Comparison of ENCODE assay signal across 30 mouse cellular contexts in genomic region chr2:80054042-80054441, GRCm38 (mm10).
A peak's percentile ranks its signal among the peaks of the same experiment; 100 is the strongest.
DNase-seq lines count a peak whose midpoint lies in the region; ATAC-seq and TF ChIP-seq lines count a peak whose summit lies in the region.
"Had no signal": no experiment of that assay in that cellular context is flagged by ENCODE, and none has a peak within 500 bp of the region (broad histone marks: within the 10 kb centered on the region; RNA-seq: fewer than 3 reads in every experiment).

No protein-coding gene starts in this region.

- H3K4me2 ChIP-seq in forebrain, postnatal 0 days (ENCODE audit: low read depth): no peak overlapping the region
- H3K4me2 ChIP-seq in kidney, embryonic 16.5 days (replicated peaks; ENCODE audit: low read depth, low read length): no peak overlapping the region
- H3K4me2 ChIP-seq in lung, postnatal 0 days (replicated peaks; ENCODE audit: low read depth, low read length): no peak overlapping the region
- no peak overlapping the region for H3K4me2 ChIP-seq in stomach, postnatal 0 days (replicated peaks; ENCODE audit: low read depth)
- H3K4me2 ChIP-seq: hindbrain, embryonic 12.5 days; liver, embryonic 12.5 days; neural tube, embryonic 13.5 days had no signal

- WGBS in forebrain, postnatal 0 days: 72% methylated on average over 3 of the region's 3 CpGs
- 92% methylated on average over 3 of the region's 3 CpGs for WGBS in forebrain, embryonic 10.5 days
- 51% methylated on average over 3 of the region's 3 CpGs for WGBS in kidney, embryonic 16.5 days
- 37% methylated on average over 3 of the region's 3 CpGs for WGBS in lung, postnatal 0 days
- 29% methylated on average over 3 of the region's 3 CpGs for WGBS in stomach, postnatal 0 days

- no peak overlapping the region for H3K27ac ChIP-seq in forebrain, postnatal 0 days (ENCODE audit: low read depth, low read length)
- no peak overlapping the region for H3K27ac ChIP-seq in forebrain, embryonic 10.5 days
- H3K27ac ChIP-seq in kidney, embryonic 16.5 days (ENCODE audit: low read length): no peak overlapping the region
- H3K27ac ChIP-seq in lung, postnatal 0 days (ENCODE audit: low read length): no peak overlapping the region
- no peak overlapping the region for H3K27ac ChIP-seq in stomach, postnatal 0 days (replicated peaks)
- H3K27ac ChIP-seq: heart, adult 2 months; hindbrain, embryonic 12.5 days; liver, embryonic 12.5 days; midbrain, embryonic 10.5 days; neural tube, embryonic 13.5 days had no signal

- TF ChIP-seq EP300 in lung, postnatal 0 days (IDR thresholded peaks at IDR 0.05): no peak
- peak; percentile 65 for TF ChIP-seq EP300 in stomach, postnatal 0 days (optimal IDR thresholded peaks at IDR 0.05)

- ATAC-seq in forebrain, postnatal 0 days: peak; percentile 25; the same call in 1 of the 2 replicates
- 0 out of 2 replicates have a peak, but pooled peaks have one; percentile 51 for ATAC-seq in kidney, embryonic 16.5 days (ENCODE audit: low FRiP score, low TSS enrichment)
- no peak for ATAC-seq in lung, postnatal 0 days
- no peak for ATAC-seq in stomach, postnatal 0 days (ENCODE audit: low FRiP score, low TSS enrichment)
- ATAC-seq: forebrain, embryonic 16.5 days; inflammation-experienced regulatory T-cells, adult 6 months; liver, embryonic 12.5 days; midbrain, embryonic 16.5 days had no signal

- no peaks in the 10 kb centered on the region for H3K9me3 ChIP-seq in forebrain, postnatal 0 days (ENCODE audit: low read length)
- H3K9me3 ChIP-seq in forebrain, embryonic 10.5 days: no peaks in the 10 kb centered on the region
- H3K9me3 ChIP-seq in kidney, embryonic 16.5 days (ENCODE audit: low read length): no peaks in the 10 kb centered on the region
- H3K9me3 ChIP-seq in lung, postnatal 0 days (ENCODE audit: low read length): no peaks in the 10 kb centered on the region
- no peaks in the 10 kb centered on the region for H3K9me3 ChIP-seq in stomach, postnatal 0 days (ENCODE audit: control insufficient read depth, low read length)
- H3K9me3 ChIP-seq: hindbrain, embryonic 12.5 days; liver, embryonic 12.5 days; midbrain, embryonic 10.5 days; neural tube, embryonic 13.5 days had no signal

- TF ChIP-seq CTCF in forebrain, postnatal 0 days (IDR thresholded peaks at IDR 0.05; ENCODE audit: low read depth): no peak
- TF ChIP-seq CTCF in lung, postnatal 0 days (IDR thresholded peaks at IDR 0.05): no peak
- TF ChIP-seq CTCF in stomach, postnatal 0 days (IDR thresholded peaks at IDR 0.05; ENCODE audit: low read depth): no peak

- H3K36me3 ChIP-seq in forebrain, postnatal 0 days (ENCODE audit: insufficient read depth): no peaks in the 10 kb centered on the region
- H3K36me3 ChIP-seq in forebrain, embryonic 10.5 days (replicated peaks): no peaks in the 10 kb centered on the region
- H3K36me3 ChIP-seq in kidney, embryonic 16.5 days (ENCODE audit: insufficient read depth, low read length): no peaks in the 10 kb centered on the region
- H3K36me3 ChIP-seq in lung, postnatal 0 days (ENCODE audit: insufficient read depth, low read length): no peaks in the 10 kb centered on the region
- H3K36me3 ChIP-seq in stomach, postnatal 0 days (ENCODE audit: control insufficient read depth, insufficient read depth, low read length): no peaks in the 10 kb centered on the region
- H3K36me3 ChIP-seq: hindbrain, embryonic 12.5 days; liver, embryonic 12.5 days; midbrain, embryonic 10.5 days; neural tube, embryonic 13.5 days had no signal

- H3K4me1 ChIP-seq in forebrain, postnatal 0 days (ENCODE audit: insufficient read depth): no peaks in the 10 kb centered on the region
- no peaks in the 10 kb centered on the region for H3K4me1 ChIP-seq in forebrain, embryonic 10.5 days
- 0 out of 2 replicates have a peak, but pooled peaks cover 4% of the 10 kb centered on the region for H3K4me1 ChIP-seq in kidney, embryonic 16.5 days (ENCODE audit: insufficient read depth, low read length)
- H3K4me1 ChIP-seq in lung, postnatal 0 days (ENCODE audit: insufficient read depth, low read depth, low read length): no peaks in the 10 kb centered on the region
- H3K4me1 ChIP-seq in stomach, postnatal 0 days (replicated peaks; ENCODE audit: control insufficient read depth, insufficient read depth): no peaks in the 10 kb centered on the region
- H3K4me1 ChIP-seq: hindbrain, embryonic 12.5 days; liver, embryonic 12.5 days; midbrain, embryonic 10.5 days; neural tube, embryonic 13.5 days had no signal

- no peak overlapping the region for H3K4me3 ChIP-seq in forebrain, postnatal 0 days (ENCODE audit: low read depth, low read length)
- H3K4me3 ChIP-seq in forebrain, embryonic 10.5 days: no peak overlapping the region
- H3K4me3 ChIP-seq in kidney, embryonic 16.5 days (ENCODE audit: low read length): no peak overlapping the region
- no peak overlapping the region for H3K4me3 ChIP-seq in lung, postnatal 0 days (ENCODE audit: low read depth, low read length)
- no peak overlapping the region for H3K4me3 ChIP-seq in stomach, postnatal 0 days (ENCODE audit: low read depth, low read length)
- H3K4me3 ChIP-seq: heart, adult 2 months; hindbrain, embryonic 12.5 days; liver, embryonic 12.5 days; midbrain, embryonic 10.5 days; myocyte; neural tube, embryonic 13.5 days had no signal

- H3K27me3 ChIP-seq in forebrain, postnatal 0 days (ENCODE audit: insufficient read depth, low read length): no peaks in the 10 kb centered on the region
- no peaks in the 10 kb centered on the region for H3K27me3 ChIP-seq in forebrain, embryonic 10.5 days (ENCODE audit: poor library complexity, severe bottlenecking)
- H3K27me3 ChIP-seq in kidney, embryonic 16.5 days (ENCODE audit: insufficient read depth, low read length): no peaks in the 10 kb centered on the region
- H3K27me3 ChIP-seq in lung, postnatal 0 days (replicated peaks; ENCODE audit: insufficient read depth, low read length): no peaks in the 10 kb centered on the region
- H3K27me3 ChIP-seq in stomach, postnatal 0 days (ENCODE audit: control insufficient read depth, insufficient read depth, low read length): no peaks in the 10 kb centered on the region
- H3K27me3 ChIP-seq: hindbrain, embryonic 12.5 days; liver, embryonic 12.5 days; neural tube, embryonic 13.5 days had no signal

- H3K9ac ChIP-seq in forebrain, postnatal 0 days: no peak overlapping the region
- H3K9ac ChIP-seq in kidney, embryonic 16.5 days (replicated peaks; ENCODE audit: low read length): no peak overlapping the region
- H3K9ac ChIP-seq in lung, postnatal 0 days (replicated peaks; ENCODE audit: low read depth): no peak overlapping the region
- H3K9ac ChIP-seq in stomach, postnatal 0 days (ENCODE audit: low read length): no peak overlapping the region
- H3K9ac ChIP-seq: hindbrain, embryonic 12.5 days; liver, embryonic 12.5 days; neural tube, embryonic 13.5 days had no signal

- no peak for DNase-seq in forebrain, postnatal 0 days
- no peak for DNase-seq in forebrain, embryonic 10.5 days (ENCODE audit: extremely low spot score, low spot score)
- no peak for DNase-seq in kidney, adult 18-20 months
- DNase-seq in lung, postnatal 0 days (ENCODE audit: low spot score): peak; percentile 6
- no peak for DNase-seq in lung, postnatal 25 days (ENCODE audit: low spot score)
- no peak for DNase-seq in stomach, postnatal 0 days (ENCODE audit: low spot score)
- DNase-seq in gastrocnemius, postnatal 4 days (ENCODE audit: low spot score in 2 of 2): no peak
- DNase-seq: adrenal gland, postnatal 14 days; cerebellum, adult 2 months; cerebellum, postnatal 25 days; gastrocnemius, postnatal 25 days; heart, adult 2 months; heart, postnatal 10 days; kidney, postnatal 14 days; left cerebral cortex, postnatal 4 days; lung, adult 2 months; retina, postnatal 1 day; right cerebral cortex, postnatal 25 days; spleen, adult 18-20 months; thymus, adult 2 months; thymus, postnatal 4 days had no signal

Comparison
In these comparisons a context has a peak if more than half of its experiments do, and no peak if none do; other contexts are left out.
1. ATAC-seq: peak in forebrain, postnatal 0 days (single experiment) and kidney, embryonic 16.5 days (single experiment); none in lung, postnatal 0 days (single experiment) and stomach, postnatal 0 days (single experiment).